Mouse (Mus musculus): ENCODE measurements around the gene Csrp1. TPM values are rescaled to one million over a fixed set of nuclear protein-coding genes. Genes with fewer than 3 reads are reported as not detected.
A peak's percentile ranks its signal among the peaks of the same experiment; 100 is the strongest.

The Csrp1 gene
- polyA plus RNA-seq, 1 experiment from 2014 or later = 24.9 TPM

DNA sequence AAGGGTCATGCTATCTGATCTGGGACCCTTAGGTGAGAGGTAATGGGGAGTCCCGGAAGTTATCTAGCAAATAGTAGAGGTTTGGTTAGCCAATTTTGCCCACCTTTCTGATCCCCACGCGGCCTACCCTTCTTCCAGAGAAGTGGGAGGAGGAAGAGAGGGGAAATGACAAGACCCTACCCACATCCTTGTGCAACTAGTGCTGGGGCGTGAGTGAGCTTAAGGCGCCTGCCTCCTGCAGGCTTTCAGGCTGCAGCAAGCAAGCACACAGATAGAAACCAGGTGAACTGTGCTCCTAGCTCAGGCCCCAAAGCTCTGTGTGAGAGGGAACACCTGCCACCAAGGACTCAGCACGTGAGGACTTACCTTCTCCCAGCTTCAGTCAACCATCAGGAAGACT is 31.2 kb upstream of the Csrp1 start:
- no peak overlapping the region; the same call in 1 of the 2 replicates for H3K27ac ChIP-seq (ENCODE audit: low read depth, low read length)
- ATAC-seq (no peak), DNase-seq (ENCODE audit: low spot score) (no peak)
- H3K4me1 ChIP-seq (ENCODE audit: control insufficient read depth, insufficient read depth, low read length) = peaks cover 11% of the 10 kb centered on the region
- peak overlapping the region; percentile 77; the same call in 1 of the 2 replicates for H3K9ac ChIP-seq (ENCODE audit: low read length)
- 0 out of 2 replicates have a peak, but pooled peaks cover 11% of the 10 kb centered on the region for H3K27me3 ChIP-seq (replicated peaks; ENCODE audit: control insufficient read depth, insufficient read depth, low read length)
- no peaks in the 10 kb centered on the region for H3K36me3 ChIP-seq (ENCODE audit: control insufficient read depth, insufficient read depth, low read length)
- peak overlapping the region; percentile 63 for H3K4me3 ChIP-seq (ENCODE audit: low read depth, low read length)
- H3K4me2 ChIP-seq (ENCODE audit: low read length) = peak overlapping the region; percentile 99
- H3K9me3 ChIP-seq (replicated peaks; ENCODE audit: control insufficient read depth, low read length) = no peaks in the 10 kb centered on the region
- 23% methylated on average over 6 of the region's 6 CpGs for WGBS

DNA sequence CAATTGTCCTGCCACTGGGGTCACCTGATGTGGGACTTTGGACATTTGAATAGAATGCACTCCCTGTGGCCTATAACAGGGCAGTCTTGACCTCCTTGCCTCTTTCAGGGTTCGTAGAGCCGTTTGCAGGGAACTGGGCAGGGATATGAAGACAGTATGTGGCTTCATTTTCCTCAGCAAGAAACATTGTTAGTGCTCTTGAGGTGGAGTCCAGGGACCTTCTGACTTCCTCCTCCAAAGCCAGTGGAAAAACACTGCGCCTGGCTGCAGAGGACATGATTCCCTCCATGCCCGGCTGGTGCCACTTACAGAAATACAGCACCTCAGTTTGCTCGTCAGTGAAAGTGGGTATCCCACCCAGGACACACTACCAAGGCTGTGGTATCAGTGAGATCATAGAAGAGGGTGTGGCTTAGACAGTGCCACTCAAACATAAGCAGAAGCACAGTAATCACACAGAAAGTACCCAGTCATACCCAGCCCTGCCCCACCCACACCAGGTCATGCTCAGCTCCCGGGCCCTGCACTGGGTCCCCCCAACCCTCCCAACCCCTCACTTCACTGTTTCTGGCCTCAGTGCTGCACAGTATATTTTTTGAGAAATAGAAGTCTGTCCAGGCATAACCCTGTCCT is 29.0 kb upstream of the Csrp1 start:
- H3K4me1 ChIP-seq (ENCODE audit: control insufficient read depth, insufficient read depth, low read length) = peaks cover 11% of the 10 kb centered on the region
- 0 out of 2 replicates have a peak, but pooled peaks cover 7% of the 10 kb centered on the region for H3K27me3 ChIP-seq (replicated peaks; ENCODE audit: control insufficient read depth, insufficient read depth, low read length)
- no peaks in the 10 kb centered on the region for H3K9me3 ChIP-seq (replicated peaks; ENCODE audit: control insufficient read depth, low read length)
- no peaks in the 10 kb centered on the region for H3K36me3 ChIP-seq (ENCODE audit: control insufficient read depth, insufficient read depth, low read length)
- H3K27ac ChIP-seq (ENCODE audit: low read depth, low read length) = no peak overlapping the region
- 76% methylated on average over 6 of the region's 6 CpGs for WGBS
- DNase-seq (ENCODE audit: low spot score) = no peak
- no peak overlapping the region for H3K9ac ChIP-seq (ENCODE audit: low read length)
- ATAC-seq = no peak
- no peak overlapping the region for H3K4me3 ChIP-seq (ENCODE audit: low read depth, low read length)
- H3K4me2 ChIP-seq (ENCODE audit: low read length) = no peak overlapping the region

DNA sequence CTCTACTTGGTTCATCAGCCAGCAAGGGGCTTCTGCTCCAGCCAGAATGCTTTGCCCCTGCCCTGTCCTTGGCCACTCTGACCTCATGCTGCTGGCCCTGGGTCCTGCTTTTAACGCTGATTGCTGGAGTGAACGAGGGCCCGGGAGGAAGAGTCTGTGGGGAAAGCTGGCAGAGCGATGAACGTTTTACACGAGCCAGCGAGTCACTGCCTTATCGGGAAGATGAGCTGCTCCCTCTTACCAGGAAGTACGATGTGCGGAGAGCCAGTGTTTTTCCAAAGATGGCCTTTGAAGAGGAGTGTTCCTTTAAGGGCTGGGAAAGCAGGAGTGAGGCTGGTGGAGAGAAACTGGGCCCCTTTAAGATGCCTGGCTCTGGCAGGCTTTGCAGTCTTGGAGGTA is 28.4 kb upstream of the Csrp1 start:
- Histone ChIP-seq H3K4me3 (ENCODE audit: low read depth, low read length) (no peak overlapping the region), H3K36me3 (ENCODE audit: control insufficient read depth, insufficient read depth, low read length) (no peaks in the 10 kb centered on the region), H3K4me2 (ENCODE audit: low read length) (no peak overlapping the region), H3K9me3 (replicated peaks; ENCODE audit: control insufficient read depth, low read length) (no peaks in the 10 kb centered on the region), H3K27ac (ENCODE audit: low read depth, low read length) (no peak overlapping the region), H3K4me1 (ENCODE audit: control insufficient read depth, insufficient read depth, low read length) (peaks cover 10% of the 10 kb centered on the region), H3K27me3 (replicated peaks; ENCODE audit: control insufficient read depth, insufficient read depth, low read length) (0 out of 2 replicates have a peak, but pooled peaks cover 2% of the 10 kb centered on the region), H3K9ac (ENCODE audit: low read length) (no peak overlapping the region)
- DNase-seq (ENCODE audit: low spot score) (no peak), ATAC-seq (no peak)
- WGBS = 64% methylated on average over 10 of the region's 10 CpGs

DNA sequence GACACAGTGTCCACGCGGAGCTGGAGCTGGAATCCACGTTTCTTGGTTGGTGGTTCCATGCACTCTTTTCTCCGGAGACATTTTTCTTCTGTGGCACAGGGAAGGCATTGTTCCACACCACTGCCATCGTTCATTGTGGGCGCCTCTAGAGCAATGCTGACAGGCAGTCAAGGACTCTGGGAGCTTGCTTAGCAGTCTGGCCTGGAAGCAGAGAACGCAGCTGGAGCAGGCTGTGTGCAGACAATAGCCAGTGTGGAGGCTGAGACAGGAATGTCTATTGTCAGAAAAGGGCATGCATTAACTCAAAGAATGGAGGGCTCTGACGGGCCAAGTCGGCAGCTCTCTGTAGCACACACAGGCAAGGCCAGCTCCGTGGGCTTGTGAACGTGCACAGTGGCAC is 25.7 kb upstream of the Csrp1 start:
- no peak overlapping the region for H3K4me3 ChIP-seq (ENCODE audit: low read depth, low read length)
- 38% methylated on average over 11 of the region's 11 CpGs for WGBS
- no peak for ATAC-seq
- no peaks in the 10 kb centered on the region for H3K36me3 ChIP-seq (ENCODE audit: control insufficient read depth, insufficient read depth, low read length)
- no peak overlapping the region for H3K27ac ChIP-seq (ENCODE audit: low read depth, low read length)
- H3K9ac ChIP-seq (ENCODE audit: low read length) = no peak overlapping the region
- peaks cover 8% of the 10 kb centered on the region; the same call in 1 of the 2 replicates for H3K4me1 ChIP-seq (ENCODE audit: control insufficient read depth, insufficient read depth, low read length)
- peaks cover 3% of the 10 kb centered on the region; the same call in 1 of the 2 replicates for H3K27me3 ChIP-seq (replicated peaks; ENCODE audit: control insufficient read depth, insufficient read depth, low read length)
- DNase-seq (ENCODE audit: low spot score) = peak; percentile 24
- no peak overlapping the region for H3K4me2 ChIP-seq (ENCODE audit: low read length)
- H3K9me3 ChIP-seq (replicated peaks; ENCODE audit: control insufficient read depth, low read length) = no peaks in the 10 kb centered on the region

DNA sequence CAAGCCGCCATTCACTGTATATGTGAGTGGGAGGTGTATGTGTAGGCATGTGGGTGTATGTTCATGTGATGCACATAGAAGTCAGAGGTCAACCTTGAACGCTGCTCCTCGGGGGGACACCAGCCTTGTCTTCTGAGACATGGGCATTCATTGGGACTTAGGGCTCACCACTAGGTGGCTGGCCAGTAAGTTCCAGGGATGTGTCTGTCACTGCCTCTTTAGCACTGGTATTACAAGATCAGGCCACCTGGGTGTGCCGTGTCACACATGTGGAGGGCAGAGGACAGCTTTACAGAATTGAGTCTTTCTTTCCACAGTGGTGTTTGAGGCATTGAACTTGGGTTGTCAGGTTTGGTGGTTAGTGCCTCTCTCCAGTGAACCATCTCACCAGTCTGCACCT is 22.4 kb upstream of the Csrp1 start:
- ATAC-seq (no peak), DNase-seq (ENCODE audit: low spot score) (no peak)
- Histone ChIP-seq H3K36me3 (ENCODE audit: control insufficient read depth, insufficient read depth, low read length) (no peaks in the 10 kb centered on the region), H3K9ac (ENCODE audit: low read length) (no peak overlapping the region), H3K9me3 (replicated peaks; ENCODE audit: control insufficient read depth, low read length) (no peaks in the 10 kb centered on the region), H3K27ac (ENCODE audit: low read depth, low read length) (no peak overlapping the region), H3K4me3 (ENCODE audit: low read depth, low read length) (no peak overlapping the region), H3K4me2 (ENCODE audit: low read length) (no peak overlapping the region), H3K4me1 (ENCODE audit: control insufficient read depth, insufficient read depth, low read length) (peaks cover 9% of the 10 kb centered on the region; the same call in 1 of the 2 replicates), H3K27me3 (replicated peaks; ENCODE audit: control insufficient read depth, insufficient read depth, low read length) (peaks cover 5% of the 10 kb centered on the region)
- whole genome bisulfite sequencing = 83% methylated on average over 4 of the region's 4 CpGs

DNA sequence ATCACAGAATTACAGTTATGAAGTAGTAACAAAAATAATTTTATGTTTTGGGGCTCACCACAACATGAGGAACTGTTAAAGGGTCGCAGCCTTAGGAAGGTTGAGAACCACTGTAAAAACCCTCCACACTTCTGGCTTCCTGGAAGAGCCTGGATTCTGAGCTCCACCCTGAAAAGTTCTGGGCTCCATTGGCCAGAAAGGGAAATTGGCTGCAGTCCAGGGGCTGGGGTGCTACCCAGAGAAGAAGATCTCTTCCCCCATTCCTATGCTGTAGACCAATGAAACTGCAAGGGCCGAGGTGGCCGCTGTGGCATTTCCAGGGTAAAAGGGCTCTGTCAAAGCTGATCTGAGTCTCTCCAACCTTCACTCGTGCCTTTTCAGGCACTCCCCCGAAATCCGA is 21.8 kb upstream of the Csrp1 start:
- Histone ChIP-seq H3K9ac (ENCODE audit: low read length) (no peak overlapping the region), H3K4me3 (ENCODE audit: low read depth, low read length) (no peak overlapping the region), H3K27me3 (replicated peaks; ENCODE audit: control insufficient read depth, insufficient read depth, low read length) (peaks cover 5% of the 10 kb centered on the region), H3K4me1 (ENCODE audit: control insufficient read depth, insufficient read depth, low read length) (peaks cover 9% of the 10 kb centered on the region; the same call in 1 of the 2 replicates), H3K36me3 (ENCODE audit: control insufficient read depth, insufficient read depth, low read length) (no peaks in the 10 kb centered on the region), H3K27ac (ENCODE audit: low read depth, low read length) (no peak overlapping the region), H3K4me2 (ENCODE audit: low read length) (0 out of 2 replicates have a peak overlapping the region, but pooled peaks have one; percentile 64), H3K9me3 (replicated peaks; ENCODE audit: control insufficient read depth, low read length) (no peaks in the 10 kb centered on the region)
- DNase-seq (ENCODE audit: low spot score) (no peak), ATAC-seq (no peak)
- 40% methylated on average over 6 of the region's 6 CpGs for WGBS

DNA sequence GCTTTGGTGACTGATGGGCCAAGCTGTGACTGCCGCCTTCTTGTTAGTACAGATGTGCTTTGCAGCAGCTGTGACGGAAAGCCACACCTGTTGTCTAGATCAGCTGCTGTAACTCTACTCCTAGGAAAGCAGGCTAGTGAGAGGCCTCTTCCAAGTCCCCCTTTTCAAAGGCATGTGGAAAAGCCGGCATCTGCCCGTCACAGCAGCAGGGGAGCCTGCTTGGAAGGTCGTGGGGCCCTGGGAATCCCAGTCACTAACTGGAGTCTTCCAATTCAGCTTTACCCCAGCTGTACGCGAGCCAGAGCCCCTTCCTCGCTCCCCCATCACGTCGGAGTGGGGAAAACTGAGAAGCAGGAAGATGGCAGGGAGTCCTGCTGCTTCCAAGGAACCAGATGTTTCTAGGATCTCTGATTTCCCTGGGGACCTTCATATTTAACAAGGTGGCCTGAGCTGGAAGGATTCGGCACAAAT is 21.4 kb upstream of the Csrp1 start:
- ATAC-seq = no peak
- peak overlapping the region; percentile 27 for H3K4me3 ChIP-seq (ENCODE audit: low read depth, low read length)
- H3K9ac ChIP-seq (ENCODE audit: low read length) = peak overlapping the region; percentile 37; the same call in 1 of the 2 replicates
- H3K4me2 ChIP-seq (ENCODE audit: low read length) = peak overlapping the region; percentile 64
- WGBS = 9% methylated on average over 11 of the region's 11 CpGs
- H3K27ac ChIP-seq (ENCODE audit: low read depth, low read length) = no peak overlapping the region
- peaks cover 9% of the 10 kb centered on the region; the same call in 1 of the 2 replicates for H3K4me1 ChIP-seq (ENCODE audit: control insufficient read depth, insufficient read depth, low read length)
- no peaks in the 10 kb centered on the region for H3K36me3 ChIP-seq (ENCODE audit: control insufficient read depth, insufficient read depth, low read length)
- peaks cover 5% of the 10 kb centered on the region for H3K27me3 ChIP-seq (replicated peaks; ENCODE audit: control insufficient read depth, insufficient read depth, low read length)
- H3K9me3 ChIP-seq (replicated peaks; ENCODE audit: control insufficient read depth, low read length) = no peaks in the 10 kb centered on the region
- peak; percentile 42 for DNase-seq (ENCODE audit: low spot score)

DNA sequence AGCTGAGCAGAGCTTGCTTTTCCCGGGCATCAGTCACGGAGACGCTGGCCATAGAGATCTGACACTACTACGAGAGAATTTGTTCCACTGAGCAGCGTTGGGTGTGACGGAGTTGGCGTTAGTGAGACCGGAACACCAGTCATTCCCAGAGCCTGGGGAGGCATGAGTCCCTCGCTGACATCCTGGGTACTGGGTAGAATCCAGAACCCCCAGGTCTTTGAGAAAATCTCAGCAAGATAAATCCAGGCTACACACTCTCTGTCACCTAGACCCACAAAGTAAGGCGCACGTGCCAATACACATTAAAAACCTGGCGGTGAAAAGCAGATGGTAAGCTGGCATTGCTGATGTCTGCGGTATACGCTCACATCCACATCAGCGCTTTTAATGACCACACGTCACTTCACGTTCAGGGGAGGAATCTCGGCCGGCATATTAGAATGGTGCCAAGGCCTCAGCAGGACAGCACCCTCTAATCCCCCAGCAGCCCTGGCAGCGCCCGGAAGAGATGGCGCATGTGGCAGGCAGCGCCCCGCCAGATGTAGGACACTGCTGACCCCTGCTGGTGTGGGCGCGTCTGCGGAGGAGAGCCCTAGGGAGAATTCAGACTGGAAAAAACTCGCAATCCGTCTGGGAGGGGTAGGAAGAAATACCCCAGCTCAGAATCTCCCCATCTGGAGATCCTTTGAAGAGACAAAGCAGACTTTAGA is 20.7 kb upstream of the Csrp1 start:
- Histone ChIP-seq H3K27ac (ENCODE audit: low read depth, low read length) (no peak overlapping the region), H3K9ac (ENCODE audit: low read length) (peak overlapping the region; percentile 37), H3K4me2 (ENCODE audit: low read length) (peak overlapping the region; percentile 64), H3K4me3 (ENCODE audit: low read depth, low read length) (peak overlapping the region; percentile 27), H3K36me3 (ENCODE audit: control insufficient read depth, insufficient read depth, low read length) (no peaks in the 10 kb centered on the region), H3K9me3 (replicated peaks; ENCODE audit: control insufficient read depth, low read length) (no peaks in the 10 kb centered on the region), H3K27me3 (replicated peaks; ENCODE audit: control insufficient read depth, insufficient read depth, low read length) (peaks cover 5% of the 10 kb centered on the region), H3K4me1 (ENCODE audit: control insufficient read depth, insufficient read depth, low read length) (peaks cover 9% of the 10 kb centered on the region; the same call in 1 of the 2 replicates)
- 2% methylated on average over 29 of the region's 29 CpGs for WGBS
- DNase-seq (ENCODE audit: low spot score) (peak; percentile 88), ATAC-seq (peak; percentile 81)

DNA sequence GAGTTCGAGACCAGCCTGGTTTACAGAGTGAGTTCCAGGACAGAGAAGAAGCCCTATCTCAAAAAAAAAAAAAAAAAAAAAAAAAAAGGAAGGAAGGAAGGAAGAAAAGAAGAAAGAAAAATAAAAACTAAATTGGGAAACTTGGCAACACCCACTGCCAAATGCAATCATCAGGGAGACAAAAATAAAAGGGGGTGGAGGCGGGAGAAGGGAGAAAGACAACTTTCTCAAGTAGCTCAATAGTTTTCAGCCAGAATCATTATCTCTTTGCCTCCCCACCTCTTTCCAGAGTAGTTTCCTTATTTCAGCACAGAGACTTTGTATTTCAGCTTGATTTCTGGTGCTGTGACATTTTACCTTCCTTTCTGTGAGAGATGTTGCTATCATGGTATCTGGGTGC is 20.0 kb upstream of the Csrp1 start:
- 47% methylated on average over 2 of the region's 2 CpGs for WGBS
- peaks cover 9% of the 10 kb centered on the region; the same call in 1 of the 2 replicates for H3K4me1 ChIP-seq (ENCODE audit: control insufficient read depth, insufficient read depth, low read length)
- no peak overlapping the region for H3K27ac ChIP-seq (ENCODE audit: low read depth, low read length)
- H3K4me3 ChIP-seq (ENCODE audit: low read depth, low read length) = no peak overlapping the region
- peaks cover 5% of the 10 kb centered on the region for H3K27me3 ChIP-seq (replicated peaks; ENCODE audit: control insufficient read depth, insufficient read depth, low read length)
- DNase-seq (ENCODE audit: low spot score) = no peak
- no peaks in the 10 kb centered on the region for H3K9me3 ChIP-seq (replicated peaks; ENCODE audit: control insufficient read depth, low read length)
- H3K9ac ChIP-seq (ENCODE audit: low read length) = no peak overlapping the region
- ATAC-seq = no peak
- no peaks in the 10 kb centered on the region for H3K36me3 ChIP-seq (ENCODE audit: control insufficient read depth, insufficient read depth, low read length)
- peak overlapping the region; percentile 64; the same call in 1 of the 2 replicates for H3K4me2 ChIP-seq (ENCODE audit: low read length)
